7 mouse cellular contexts compared by ENCODE assay signal in the genomic region with DNA sequence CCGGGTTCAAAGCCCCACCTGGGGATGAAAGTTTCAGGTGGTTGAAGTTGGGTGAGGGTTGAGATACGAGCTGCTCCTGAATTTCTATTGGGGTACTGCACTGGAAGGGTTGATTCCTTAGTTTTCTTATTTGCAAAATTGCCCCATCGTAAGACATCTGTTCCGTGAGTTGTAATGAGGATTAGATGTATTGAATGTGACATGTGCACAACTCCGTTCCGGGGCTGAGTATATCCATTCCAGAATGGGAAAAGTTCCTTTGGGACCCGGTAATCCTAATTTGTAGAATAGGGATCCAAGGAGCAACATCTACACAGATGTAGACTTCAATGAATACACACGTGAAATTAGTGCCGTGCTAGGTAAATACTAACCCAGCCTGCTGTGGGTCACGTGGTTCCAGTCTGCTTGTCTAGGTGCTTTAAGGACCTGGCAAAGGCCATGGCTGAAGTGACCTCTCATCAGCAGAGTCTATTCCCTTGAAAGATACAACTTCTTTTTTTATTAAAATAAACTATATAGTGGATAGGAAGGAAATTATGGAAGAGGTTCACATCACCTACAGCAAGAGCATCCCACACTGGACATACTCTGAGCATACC. TPM values are rescaled to one million over a fixed set of nuclear protein-coding genes. Genes with fewer than 3 reads are reported as not detected.
DNase-seq lines count a peak whose midpoint lies in the region; ATAC-seq and TF ChIP-seq lines count a peak whose summit lies in the region.

No protein-coding gene starts in this region.

- H3K36me3 ChIP-seq in CH12.LX (replicated peaks in 1 of 2; ENCODE audit: control insufficient read depth in 1 of 2, insufficient read depth in 1 of 2, low read length in 1 of 2): no peaks in the 10 kb centered on the region
- H3K36me3 ChIP-seq in G1E (replicated peaks): peaks cover 13% of the 10 kb centered on the region
- no peaks in the 10 kb centered on the region for H3K36me3 ChIP-seq in hindbrain, postnatal 0 days (ENCODE audit: insufficient read depth, low read length)

- dilution Hi-C loops in CH12.LX (cut with MboI; ENCODE audit: extremely low pct_ligation_motif_present, extremely low pct_unique_long_range_greater_than_20kb, low sequenced_read_pairs): no loop called here

- H3K79me2 ChIP-seq in CH12.LX (replicated peaks; ENCODE audit: control insufficient read depth, extremely low read depth, insufficient read depth, poor library complexity, severe bottlenecking): peaks cover 34% of the 10 kb centered on the region

- H3K4me1 ChIP-seq in CH12.LX (ENCODE audit: control insufficient read depth in 1 of 2, insufficient read depth in 2 of 2) (peaks cover 5 to 13% of the 10 kb centered on the region in 2 experiments), G1E (ENCODE audit: insufficient read depth, low read depth, low read length) (peaks cover 38% of the 10 kb centered on the region)
- H3K4me1 ChIP-seq in hindbrain, postnatal 0 days (ENCODE audit: insufficient read depth, low read length): peaks cover 12% of the 10 kb centered on the region; the same call in 1 of the 2 replicates

- H3K4me2 ChIP-seq in CH12.LX (ENCODE audit: insufficient read depth, low read depth, poor library complexity, severe bottlenecking): peak overlapping the region; percentile 65
- peak overlapping the region; percentile 97 for H3K4me2 ChIP-seq in hindbrain, postnatal 0 days (ENCODE audit: low read depth, low read length)

- DNase-seq in CH12.LX (ENCODE audit: extremely low read depth) (no peak), G1E (ENCODE audit: low spot score) (no peak)
- DNase-seq in hindbrain, postnatal 0 days (ENCODE audit: low spot score): peak; percentile 44
- DNase-seq in lung, postnatal 25 days (ENCODE audit: low spot score): peak; percentile 61
- no peak for DNase-seq in layer of hippocampus, adult 2 months (ENCODE audit: low spot score in 2 of 2)
- DNase-seq in frontal cortex, postnatal 10 days (ENCODE audit: low spot score in 2 of 2): no peak

- peaks cover 2% of the 10 kb centered on the region for H3K27me3 ChIP-seq in CH12.LX (replicated peaks)
- no peaks in the 10 kb centered on the region for H3K27me3 ChIP-seq in G1E (ENCODE audit: insufficient read depth, low read length)
- no peaks in the 10 kb centered on the region for H3K27me3 ChIP-seq in hindbrain, postnatal 0 days (ENCODE audit: insufficient read depth, low read length)

- TF ChIP-seq POLR2A in CH12.LX (IDR thresholded peaks at IDR 0.05; ENCODE audit: low read depth, low read length): no peak

- H3K9me3 ChIP-seq in CH12.LX (replicated peaks; ENCODE audit: low read length) (no peaks in the 10 kb centered on the region), G1E (replicated peaks) (no peaks in the 10 kb centered on the region)
- H3K9me3 ChIP-seq in hindbrain, postnatal 0 days (ENCODE audit: low read length): no peaks in the 10 kb centered on the region

- peak overlapping the region; percentile 94 for H3K9ac ChIP-seq in CH12.LX (ENCODE audit: insufficient read depth, low read depth)
- H3K9ac ChIP-seq in hindbrain, postnatal 0 days (replicated peaks; ENCODE audit: low read length): no peak overlapping the region

- WGBS in hindbrain, postnatal 0 days: 42% methylated on average over 10 of the region's 10 CpGs

- H3K27ac ChIP-seq in CH12.LX (ENCODE audit: insufficient read depth, low read depth): no peak overlapping the region
- H3K27ac ChIP-seq in hindbrain, postnatal 0 days: peak overlapping the region; percentile 79; the same call in 1 of the 2 replicates
- no peak overlapping the region for H3K27ac ChIP-seq in layer of hippocampus, adult 2 months

- no peak for ATAC-seq in G1E (ENCODE audit: extremely low read depth, insufficient number of reproducible peaks, low FRiP score, poor library complexity, severe bottlenecking)
- no peak for ATAC-seq in hindbrain, postnatal 0 days
- no peak for ATAC-seq in monocyte, adult 5-6 weeks (replicated peaks; ENCODE audit: insufficient number of reproducible peaks, low FRiP score, low TSS enrichment, poor library complexity, severe bottlenecking)

- H3K4me3 ChIP-seq in CH12.LX (replicated peaks in 1 of 3; ENCODE audit: low read depth in 2 of 3, low read length in 2 of 3, poor library complexity in 1 of 3): peak overlapping the region in 1 of 3 experiments; percentile 91
- H3K4me3 ChIP-seq in G1E (ENCODE audit: low read depth, low read length): peak overlapping the region; percentile 92
- H3K4me3 ChIP-seq in hindbrain, postnatal 0 days (ENCODE audit: low read length): peak overlapping the region; percentile 72; the same call in 1 of the 2 replicates
- no peak overlapping the region; the same call in 1 of the 2 replicates for H3K4me3 ChIP-seq in layer of hippocampus, adult 2 months

- no peak for TF ChIP-seq EP300 in CH12.LX (IDR thresholded peaks at IDR 0.05; ENCODE audit: low read length)

- TF ChIP-seq RAD21 in CH12.LX (IDR thresholded peaks at IDR 0.05; ENCODE audit: low read depth, low read length): no peak

- TF ChIP-seq CTCF in CH12.LX (conservative IDR thresholded peaks at IDR 0.05 in 1 of 2, IDR thresholded peaks at IDR 0.05 in 1 of 2; ENCODE audit: low read depth in 2 of 2, low read length in 2 of 2): no peak
- TF ChIP-seq CTCF in G1E (IDR thresholded peaks at IDR 0.05; ENCODE audit: low read depth, low read length): no peak
- TF ChIP-seq CTCF in hindbrain, postnatal 0 days (IDR thresholded peaks at IDR 0.05; ENCODE audit: low read depth): no peak
- TF ChIP-seq CTCF in layer of hippocampus, adult 2 months (conservative IDR thresholded peaks at IDR 0.05): no peak

- in situ Hi-C loops in CH12.LX (cut with MboI; ENCODE audit: low pct_ligation_motif_present, low pct_unique_long_range_greater_than_20kb, low sequenced_read_pairs): no loop called here

TF ChIP-seq in CH12.LX, 34 proteins besides CTCF, POLR2A, EP300 and RAD21:
- no peak for TF ChIP-seq GABPA (IDR thresholded peaks at IDR 0.05; ENCODE audit: insufficient replicate concordance, low read depth, low read length)
- TF ChIP-seq PAX5 (IDR thresholded peaks at IDR 0.05; ENCODE audit: low read length): no peak
- no peak for TF ChIP-seq POLR2AphosphoS2 (IDR thresholded peaks at IDR 0.05; ENCODE audit: low read depth, low read length)
- TF ChIP-seq MYC (IDR thresholded peaks at IDR 0.05; ENCODE audit: low read depth, low read length): no peak
- no peak for TF ChIP-seq KAT2A (IDR thresholded peaks at IDR 0.05; ENCODE audit: insufficient replicate concordance, low read length)
- no peak for TF ChIP-seq ELF1 (IDR thresholded peaks at IDR 0.05; ENCODE audit: low read depth, low read length)
- no peak for TF ChIP-seq RCOR1 (conservative IDR thresholded peaks at IDR 0.05; ENCODE audit: low read depth, low read length)
- TF ChIP-seq SIN3A (IDR thresholded peaks at IDR 0.05; ENCODE audit: low read length): no peak
- TF ChIP-seq NELFE (IDR thresholded peaks at IDR 0.05; ENCODE audit: low read depth, low read length): no peak
- no peak for TF ChIP-seq CHD1 (IDR thresholded peaks at IDR 0.05; ENCODE audit: low read depth, low read length)
- no peak for TF ChIP-seq CHD2 (IDR thresholded peaks at IDR 0.05; ENCODE audit: low read length)
- TF ChIP-seq UBTF (IDR thresholded peaks at IDR 0.05; ENCODE audit: low read depth, low read length): no peak
- TF ChIP-seq BHLHE40 (IDR thresholded peaks at IDR 0.05; ENCODE audit: low read depth, low read length): no peak
- TF ChIP-seq MAZ (IDR thresholded peaks at IDR 0.05; ENCODE audit: low read depth, low read length): no peak
- no peak for TF ChIP-seq MXI1 (IDR thresholded peaks at IDR 0.05; ENCODE audit: low read depth, low read length)
- no peak for TF ChIP-seq ZKSCAN1 (IDR thresholded peaks at IDR 0.05; ENCODE audit: borderline replicate concordance, low read depth, low read length)
- TF ChIP-seq ETS1 (conservative IDR thresholded peaks at IDR 0.05; ENCODE audit: low read depth, low read length): no peak
TF ChIP-seq in CH12.LX: peak in this region for 0.

RNA-seq across cellular contexts. Expression of a gene that starts 1.3 kb away (rescaled TPM):
- total RNA-seq in CH12.LX (2012; rRNA removed) (107 and 115 TPM in 2 replicates), CH12.LX (2014; rRNA removed) (123 and 139 TPM in 2 replicates), G1E (2014; fragmentation: Nextera tagmentation) (48.3 and 56.8 TPM in 2 replicates), G1E (2017) (84.3 and 99.9 TPM in 2 replicates)
- polyA plus RNA-seq in CH12.LX (2012; ENCODE audit: insufficient read length, low read depth) (207 and 290 TPM in 2 replicates), G1E (2012) (315 and 330 TPM in 2 replicates)
- total RNA-seq in hindbrain, postnatal 0 days (2014; rRNA removed): 44.7 and 52.6 TPM in 2 replicates
- 62.4 and 72.7 TPM in 2 replicates for polyA plus RNA-seq in hindbrain, postnatal 0 days (2015; fragmentation: Nextera tagmentation; extraction: Ambion mirVana)
- 10 to 100 TPM; 48.0 to 51.1 TPM for total RNA-seq in layer of hippocampus, adult 2 months (2021)
- total RNA-seq in monocyte, adult 5-6 weeks (2017): 389 to 480 TPM (median 421 TPM) in 3 replicates

Comparison
In these comparisons a context has a peak if more than half of its experiments do, and no peak if none do; other contexts are left out.
1. DNase-seq: peak in hindbrain, postnatal 0 days (single experiment) and lung, postnatal 25 days (single experiment); none in CH12.LX (single experiment), G1E (single experiment), layer of hippocampus, adult 2 months (0 of 2) and frontal cortex, postnatal 10 days (0 of 2).